Mouse (Mus musculus) embryonic facial prominence, embryonic 14.5 days (tissue): Measurements from ENCODE around the gene Frmd6. TPM values are rescaled to one million over a fixed set of nuclear protein-coding genes. Genes with fewer than 3 reads are reported as not detected.

Experiments
- ATAC-seq: fragments of 200-750 bp; cut with Nextera tagmentation; 2 replicates; pipeline ENCODE4 v1.8.0; 2017; ENCODE audit warnings: low read depth, moderate number of reproducible peaks, moderate TSS enrichment
- DNase-seq: peaks from one replicate; pipeline ENCODE4 v3.0.0-alpha.2; 2015; ENCODE audit warnings: low spot score
- H3K27ac ChIP-seq: fragments of 300-500 bp; sonication (generic); replicated peaks from 2 replicates; pipeline ENCODE4 v1.5.1; 2014; ENCODE audit warnings: low read depth, mild to moderate bottlenecking, low read length, moderate library complexity
- H3K27me3 ChIP-seq: fragments of 300-500 bp; sonication (generic); replicated peaks from 2 replicates; pipeline ENCODE4 v1.6.1; 2014; ENCODE audit warnings: low read length; ENCODE audit not compliant: control insufficient read depth, insufficient read depth
- H3K36me3 ChIP-seq: fragments of 300-500 bp; sonication (generic); 2 replicates; pipeline ENCODE4 v1.6.1; 2014; ENCODE audit warnings: low read length, mixed read lengths; ENCODE audit not compliant: control insufficient read depth, insufficient read depth
- H3K4me1 ChIP-seq: fragments of 300-500 bp; sonication (generic); 2 replicates; pipeline ENCODE4 v1.6.1; 2014; ENCODE audit warnings: antibody characterized with exemption, low read length; ENCODE audit not compliant: control insufficient read depth, insufficient read depth
- H3K4me2 ChIP-seq: fragments of 300-500 bp; sonication (generic); 2 replicates; pipeline ENCODE4 v1.6.1; 2014; ENCODE audit warnings: low read depth, mild to moderate bottlenecking, low read length, moderate library complexity, mixed read lengths
- H3K4me3 ChIP-seq: fragments of 300-500 bp; sonication (generic); 2 replicates; pipeline ENCODE4 v1.5.1; 2014; ENCODE audit warnings: low read depth, mild to moderate bottlenecking, low read length
- H3K9ac ChIP-seq: fragments of 300-500 bp; sonication (generic); 2 replicates; pipeline ENCODE4 v1.6.1; 2014; ENCODE audit warnings: low read depth, mild to moderate bottlenecking, low read length, moderate library complexity, mixed read lengths
- H3K9me3 ChIP-seq: fragments of 300-500 bp; sonication (generic); 2 replicates; pipeline ENCODE4 v1.6.1; 2016; ENCODE audit warnings: low read length; ENCODE audit not compliant: control insufficient read depth
- WGBS: fragments of 180-500 bp; shearing (Covaris S2); extraction: QIAGEN DNeasy Blood & Tissue Kit; methylation state at CpG from one replicate; pipeline ENCODE4 v1.1.7; 2014; 5-methylcytosine and 5-hydroxymethylcytosine counted together
- polyA plus RNA-seq: library from polyadenylated mRNA; unstranded; fragments of >200 nt; fragmentation: Nextera tagmentation; extraction: Ambion mirVana; gene quantifications from 2 replicates; pipeline ENCODE4 v1.2.1, GENCODE M21; 2014

The Frmd6 gene
- polyA plus RNA-seq, 1 experiment from 2014 or later, result 56.0 TPM

- Histone ChIP-seq H3K4me1 (peaks cover 4% of the 10 kb centered on the region; the same call in 1 of the 2 replicates), H3K9ac (no peak overlapping the region), H3K9me3 (no peaks in the 10 kb centered on the region), H3K4me3 (no peak overlapping the region), H3K27ac (no peak overlapping the region), H3K36me3 (peaks cover 32% of the 10 kb centered on the region), H3K4me2 (no peak overlapping the region), H3K27me3 (no peaks in the 10 kb centered on the region)
- WGBS, result 65% methylated on average over 6 of the region's 6 CpGs
- ATAC-seq, result no peak
- no peak for DNase-seq
Measured at GRCm38 (mm10) chr12:70873544-70873943, 48.2 kb downstream of the Frmd6 start.

- Histone ChIP-seq H3K9me3 (no peaks in the 10 kb centered on the region), H3K4me1 (no peaks in the 10 kb centered on the region), H3K9ac (no peak overlapping the region), H3K4me3 (no peak overlapping the region), H3K27me3 (no peaks in the 10 kb centered on the region), H3K4me2 (no peak overlapping the region), H3K27ac (no peak overlapping the region), H3K36me3 (peaks cover 56% of the 10 kb centered on the region)
- 85% methylated on average over 21 of the region's 21 CpGs for WGBS
- no peak for ATAC-seq
- DNase-seq, result no peak
Measured at GRCm38 (mm10) chr12:70876270-70876998, 51.1 kb downstream of the Frmd6 start.

- ATAC-seq, result no peak
Measured at GRCm38 (mm10) chr12:70877926-70878710, 52.8 kb downstream of the Frmd6 start.

GRCm38 (mm10) chr12:70880396-70880975 is 55.2 kb downstream of the Frmd6 start:
- peaks cover 71% of the 10 kb centered on the region for H3K36me3 ChIP-seq
- 65% methylated on average over 9 of the region's 9 CpGs for WGBS

More at GRCm38 (mm10) chr12:70877926-70878710, 52.8 kb downstream of the Frmd6 start:
- WGBS, result 86% methylated on average over 20 of the region's 20 CpGs
- no peaks in the 10 kb centered on the region for H3K9me3 ChIP-seq
- DNase-seq, result no peak
- H3K9ac ChIP-seq, result no peak overlapping the region
- H3K4me2 ChIP-seq, result no peak overlapping the region
- H3K4me3 ChIP-seq, result no peak overlapping the region
- no peaks in the 10 kb centered on the region for H3K27me3 ChIP-seq
- no peaks in the 10 kb centered on the region for H3K4me1 ChIP-seq
- H3K36me3 ChIP-seq, result peaks cover 63% of the 10 kb centered on the region
- no peak overlapping the region for H3K27ac ChIP-seq

GRCm38 (mm10) chr12:70881340-70881739 is 56.0 kb downstream of the Frmd6 start:
- H3K9ac ChIP-seq, result no peak overlapping the region
- H3K27me3 ChIP-seq, result no peaks in the 10 kb centered on the region
- no peak for DNase-seq
- H3K27ac ChIP-seq, result no peak overlapping the region
- H3K9me3 ChIP-seq, result no peaks in the 10 kb centered on the region
- 81% methylated on average over 12 of the region's 12 CpGs for WGBS
- ATAC-seq, result no peak
- no peaks in the 10 kb centered on the region for H3K4me1 ChIP-seq
- no peak overlapping the region for H3K4me2 ChIP-seq
- peaks cover 71% of the 10 kb centered on the region for H3K36me3 ChIP-seq
- H3K4me3 ChIP-seq, result no peak overlapping the region

More at GRCm38 (mm10) chr12:70880396-70880975, 55.2 kb downstream of the Frmd6 start:
- Histone ChIP-seq H3K27me3 (no peaks in the 10 kb centered on the region), H3K4me2 (no peak overlapping the region), H3K4me1 (no peaks in the 10 kb centered on the region), H3K27ac (no peak overlapping the region), H3K9me3 (no peaks in the 10 kb centered on the region), H3K9ac (no peak overlapping the region), H3K4me3 (no peak overlapping the region)
- DNase-seq (no peak), ATAC-seq (no peak)

GRCm38 (mm10) chr12:70881854-70882253 is 56.5 kb downstream of the Frmd6 start:
- Histone ChIP-seq H3K27me3 (no peaks in the 10 kb centered on the region), H3K4me3 (no peak overlapping the region), H3K9ac (no peak overlapping the region), H3K4me1 (no peaks in the 10 kb centered on the region), H3K4me2 (no peak overlapping the region), H3K9me3 (no peaks in the 10 kb centered on the region), H3K27ac (no peak overlapping the region), H3K36me3 (peaks cover 76% of the 10 kb centered on the region)
- ATAC-seq (0 out of 2 replicates have a peak, but pooled peaks have one; percentile 37), DNase-seq (no peak)
- WGBS, result 87% methylated on average over 4 of the region's 4 CpGs

- no peaks in the 10 kb centered on the region for H3K9me3 ChIP-seq
- H3K27ac ChIP-seq, result no peak overlapping the region
- no peaks in the 10 kb centered on the region for H3K27me3 ChIP-seq
- peaks cover 81% of the 10 kb centered on the region for H3K36me3 ChIP-seq
- 85% methylated on average over 14 of the region's 14 CpGs for WGBS
- ATAC-seq (no peak), DNase-seq (no peak)
- no peaks in the 10 kb centered on the region for H3K4me1 ChIP-seq
- H3K4me2 ChIP-seq, result no peak overlapping the region
- no peak overlapping the region for H3K4me3 ChIP-seq
- no peak overlapping the region for H3K9ac ChIP-seq
Measured at GRCm38 (mm10) chr12:70883141-70883540, 57.8 kb downstream of the Frmd6 start.

GRCm38 (mm10) chr12:70884113-70884512 is 58.8 kb downstream of the Frmd6 start:
- Histone ChIP-seq H3K27ac (no peak overlapping the region), H3K4me2 (no peak overlapping the region), H3K4me1 (no peaks in the 10 kb centered on the region), H3K36me3 (peaks cover 81% of the 10 kb centered on the region), H3K9ac (no peak overlapping the region), H3K4me3 (no peak overlapping the region), H3K9me3 (no peaks in the 10 kb centered on the region), H3K27me3 (no peaks in the 10 kb centered on the region)
- DNase-seq, result no peak
- 89% methylated on average over 7 of the region's 7 CpGs for WGBS
- ATAC-seq, result no peak
